Comparison of ENCODE assay signal across 17 mouse cellular contexts in the genomic region with DNA sequence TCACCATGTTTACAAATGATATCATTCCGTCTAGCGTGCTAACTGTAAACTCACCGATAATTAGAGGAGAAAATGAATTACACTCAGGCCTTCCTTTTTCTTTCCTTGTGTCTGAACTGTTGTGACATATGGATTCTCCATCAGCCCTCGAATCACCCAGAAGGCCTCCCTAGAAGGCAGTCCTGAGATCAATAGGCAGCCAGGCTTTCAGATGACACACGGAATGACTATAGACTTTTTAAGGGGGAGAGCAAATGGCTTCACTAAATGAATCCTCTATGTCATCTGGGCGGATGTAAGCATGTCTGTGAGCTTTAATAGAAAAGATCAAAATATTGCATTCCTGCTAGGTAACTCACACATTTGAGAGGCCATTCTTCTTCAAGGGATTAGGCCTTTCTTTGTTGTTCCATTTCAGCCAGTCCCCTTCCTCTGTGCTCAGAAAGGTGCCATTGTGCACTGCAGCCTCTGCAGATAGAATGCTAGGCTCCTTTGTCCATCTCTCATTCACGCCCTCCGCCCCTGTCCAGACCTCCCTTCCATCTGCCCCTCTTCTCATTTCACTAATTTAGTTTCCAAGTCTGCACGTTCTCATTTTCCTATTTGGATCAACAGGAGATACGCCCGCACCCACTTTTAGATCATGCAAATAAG.
DNase-seq lines count a peak whose midpoint lies in the region; ATAC-seq lines count a peak whose summit lies in the region.
"Had no signal": no experiment of that assay in that cellular context is flagged by ENCODE, and none has a peak within 500 bp of the region (broad histone marks: within the 10 kb centered on the region; RNA-seq: fewer than 3 reads in every experiment).

No protein-coding gene starts in this region.

- 58% methylated on average over 11 of the region's 11 CpGs for WGBS in hindbrain, embryonic 11.5 days
- 52% methylated on average over 11 of the region's 11 CpGs for WGBS in hindbrain, embryonic 16.5 days
- 16% methylated on average over 11 of the region's 11 CpGs for WGBS in forebrain, embryonic 13.5 days
- WGBS in midbrain, embryonic 13.5 days = 25% methylated on average over 11 of the region's 11 CpGs

- no peaks in the 10 kb centered on the region for H3K9me3 ChIP-seq in hindbrain, embryonic 11.5 days (ENCODE audit: control insufficient read depth, low read length)
- no peaks in the 10 kb centered on the region for H3K9me3 ChIP-seq in hindbrain, embryonic 16.5 days (ENCODE audit: control insufficient read depth, low read length)
- H3K9me3 ChIP-seq in forebrain, embryonic 13.5 days (replicated peaks) = no peaks in the 10 kb centered on the region
- no peaks in the 10 kb centered on the region for H3K9me3 ChIP-seq in midbrain, embryonic 13.5 days
- H3K9me3 ChIP-seq: heart, embryonic 10.5 days had no signal

- peak; percentile 19 for DNase-seq in hindbrain, embryonic 11.5 days (ENCODE audit: low spot score)
- peak; percentile 30 for DNase-seq in embryo, embryonic 10.5 days (ENCODE audit: low spot score)
- DNase-seq in layer of hippocampus, postnatal 10 days (ENCODE audit: low spot score in 2 of 2) = no peak
- no peak for DNase-seq in cerebellum, adult 9-10 months
- no peak for DNase-seq in yolk sac, embryonic 10.5 days (ENCODE audit: low spot score)
- DNase-seq: adrenal gland, postnatal 36 days; cerebellum, adult 2 months; kidney, adult 18-20 months; kidney, postnatal 10 days; liver; lung, adult 18-20 months; lung, postnatal 14 days; thymus, adult 2 months had no signal

- H3K36me3 ChIP-seq in hindbrain, embryonic 11.5 days (ENCODE audit: control insufficient read depth, insufficient read depth, low read length) = no peaks in the 10 kb centered on the region
- H3K36me3 ChIP-seq in hindbrain, embryonic 16.5 days (ENCODE audit: control insufficient read depth, insufficient read depth, low read length) = no peaks in the 10 kb centered on the region
- H3K36me3 ChIP-seq in forebrain, embryonic 13.5 days (ENCODE audit: poor library complexity, severe bottlenecking) = no peaks in the 10 kb centered on the region
- H3K36me3 ChIP-seq in midbrain, embryonic 13.5 days = no peaks in the 10 kb centered on the region
- H3K36me3 ChIP-seq: heart, embryonic 10.5 days had no signal

- no peak overlapping the region for H3K9ac ChIP-seq in hindbrain, embryonic 11.5 days (ENCODE audit: low read depth, low read length)
- H3K9ac ChIP-seq in hindbrain, embryonic 16.5 days (ENCODE audit: low read depth, low read length) = no peak overlapping the region
- H3K9ac ChIP-seq in forebrain, embryonic 13.5 days = no peak overlapping the region
- no peak overlapping the region for H3K9ac ChIP-seq in midbrain, embryonic 13.5 days (replicated peaks)

- H3K27ac ChIP-seq in hindbrain, embryonic 11.5 days (ENCODE audit: low read depth, low read length) = no peak overlapping the region
- H3K27ac ChIP-seq in hindbrain, embryonic 16.5 days (ENCODE audit: low read depth, low read length) = no peak overlapping the region
- peak overlapping the region; percentile 27; the same call in 1 of the 2 replicates for H3K27ac ChIP-seq in forebrain, embryonic 13.5 days
- no peak overlapping the region; the same call in 1 of the 2 replicates for H3K27ac ChIP-seq in midbrain, embryonic 13.5 days
- H3K27ac ChIP-seq: heart, embryonic 10.5 days had no signal

- H3K4me3 ChIP-seq in hindbrain, embryonic 11.5 days (ENCODE audit: low read depth, low read length) = no peak overlapping the region
- no peak overlapping the region for H3K4me3 ChIP-seq in hindbrain, embryonic 16.5 days (ENCODE audit: low read length)
- H3K4me3 ChIP-seq in forebrain, embryonic 13.5 days = no peak overlapping the region
- H3K4me3 ChIP-seq in midbrain, embryonic 13.5 days (replicated peaks) = no peak overlapping the region
- H3K4me3 ChIP-seq: heart, embryonic 10.5 days had no signal

- H3K4me2 ChIP-seq in hindbrain, embryonic 11.5 days (replicated peaks; ENCODE audit: low read depth, low read length) = no peak overlapping the region
- no peak overlapping the region for H3K4me2 ChIP-seq in hindbrain, embryonic 16.5 days (ENCODE audit: low read length)
- no peak overlapping the region for H3K4me2 ChIP-seq in forebrain, embryonic 13.5 days
- no peak overlapping the region for H3K4me2 ChIP-seq in midbrain, embryonic 13.5 days (replicated peaks)

- no peak for ATAC-seq in hindbrain, embryonic 11.5 days (ENCODE audit: low FRiP score)
- no peak for ATAC-seq in hindbrain, embryonic 16.5 days
- ATAC-seq in forebrain, embryonic 13.5 days = peak; percentile 62; the same call in 1 of the 2 replicates
- peak; percentile 45 for ATAC-seq in midbrain, embryonic 13.5 days

- no peaks in the 10 kb centered on the region for H3K4me1 ChIP-seq in hindbrain, embryonic 11.5 days (replicated peaks; ENCODE audit: control insufficient read depth, insufficient read depth, low read length)
- no peaks in the 10 kb centered on the region for H3K4me1 ChIP-seq in hindbrain, embryonic 16.5 days (ENCODE audit: control insufficient read depth, insufficient read depth, low read depth, low read length)
- peaks cover 10% of the 10 kb centered on the region for H3K4me1 ChIP-seq in forebrain, embryonic 13.5 days
- H3K4me1 ChIP-seq in midbrain, embryonic 13.5 days (replicated peaks) = peaks cover 13% of the 10 kb centered on the region
- H3K4me1 ChIP-seq: heart, embryonic 10.5 days had no signal

- no peaks in the 10 kb centered on the region for H3K27me3 ChIP-seq in hindbrain, embryonic 11.5 days (ENCODE audit: control insufficient read depth, insufficient read depth, low read length)
- H3K27me3 ChIP-seq in hindbrain, embryonic 16.5 days (replicated peaks; ENCODE audit: control insufficient read depth, insufficient read depth, low read length) = no peaks in the 10 kb centered on the region
- no peaks in the 10 kb centered on the region for H3K27me3 ChIP-seq in forebrain, embryonic 13.5 days
- H3K27me3 ChIP-seq in midbrain, embryonic 13.5 days = no peaks in the 10 kb centered on the region

Comparison
In these comparisons a context has a peak if more than half of its experiments do, and no peak if none do; other contexts are left out.
1. ATAC-seq: peak in forebrain, embryonic 13.5 days (single experiment) and midbrain, embryonic 13.5 days (single experiment); none in hindbrain, embryonic 11.5 days (single experiment) and hindbrain, embryonic 16.5 days (single experiment).
2. DNase-seq: peak in hindbrain, embryonic 11.5 days (single experiment) and embryo, embryonic 10.5 days (single experiment); none in layer of hippocampus, postnatal 10 days (0 of 2), cerebellum, adult 9-10 months (single experiment) and yolk sac, embryonic 10.5 days (single experiment).